Mouse (Mus musculus): ENCODE results near the gene Krtap31-2. TPM values are rescaled to one million over a fixed set of nuclear protein-coding genes. Genes with fewer than 3 reads are reported as not detected.

The Krtap31-2 gene
- not detected for total RNA-seq (2023)

DNA sequence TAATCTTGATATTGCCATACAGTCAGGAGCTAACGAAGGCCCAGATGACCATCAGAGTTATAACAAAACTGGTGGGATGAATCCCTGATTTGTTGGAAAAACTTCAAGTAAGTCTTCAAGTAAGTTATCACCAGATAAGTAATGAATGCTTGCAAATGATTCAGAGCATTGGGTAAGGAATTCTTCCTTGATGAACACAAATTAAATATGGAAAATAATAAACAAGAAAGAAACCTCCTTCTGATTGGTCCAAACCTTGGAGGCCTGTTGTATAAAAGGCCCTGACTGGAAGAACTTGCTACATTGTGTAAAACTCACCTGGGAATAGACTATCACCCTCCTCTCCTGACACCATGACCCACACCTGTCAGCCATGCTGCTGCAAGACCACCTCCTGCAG is at the start of gene Krtap31-2:
Gene Krtap31-2, plus strand, starts transcription at position 301 of the 400 bp plus-strand sequence.

DNA sequence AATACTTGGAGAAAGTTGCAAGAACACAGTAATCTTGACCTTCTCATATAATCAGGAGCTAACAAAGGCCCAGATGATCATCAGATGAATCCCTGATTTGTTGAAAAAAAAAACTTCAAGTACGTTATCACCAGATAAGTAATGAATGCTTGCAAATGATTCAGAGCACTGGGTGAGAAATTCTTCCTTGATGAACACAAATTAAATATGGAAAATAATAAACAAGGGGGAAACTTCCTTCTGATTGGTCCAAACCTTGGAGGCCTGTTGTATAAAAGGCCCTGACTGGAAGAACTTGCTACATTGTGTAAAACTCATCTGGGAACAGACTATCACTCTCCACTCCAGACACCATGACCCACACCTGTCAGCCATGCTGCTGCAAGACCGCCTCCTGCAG is 28.5 kb upstream of the Krtap31-2 start, which contains the start of gene Krtap31-1:
Gene Krtap31-1, plus strand, starts transcription at position 301 of the 400 bp plus-strand sequence.

DNA sequence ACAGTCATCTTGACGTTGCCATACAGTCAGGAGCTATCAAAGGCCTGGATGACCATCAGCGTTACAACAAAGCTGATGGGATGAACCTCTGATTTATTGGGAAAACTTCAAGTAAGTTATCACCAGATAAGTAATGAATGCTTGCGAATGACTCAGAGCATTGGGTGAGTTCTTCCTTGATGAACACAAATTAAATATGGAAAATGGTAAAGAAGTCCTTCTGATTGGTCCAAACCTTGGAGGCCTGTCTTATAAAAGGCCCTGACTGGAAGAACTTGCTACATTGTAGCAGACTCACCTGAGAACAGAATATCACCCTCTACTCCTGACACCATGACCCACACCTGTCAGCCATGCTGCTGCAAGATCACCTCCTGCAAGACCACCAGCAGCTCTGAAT is 21.6 kb upstream of the Krtap31-2 start, which contains the start of gene Gm11565:
Gene Gm11565, plus strand, starts transcription at position 301 of the 400 bp plus-strand sequence.

DNA sequence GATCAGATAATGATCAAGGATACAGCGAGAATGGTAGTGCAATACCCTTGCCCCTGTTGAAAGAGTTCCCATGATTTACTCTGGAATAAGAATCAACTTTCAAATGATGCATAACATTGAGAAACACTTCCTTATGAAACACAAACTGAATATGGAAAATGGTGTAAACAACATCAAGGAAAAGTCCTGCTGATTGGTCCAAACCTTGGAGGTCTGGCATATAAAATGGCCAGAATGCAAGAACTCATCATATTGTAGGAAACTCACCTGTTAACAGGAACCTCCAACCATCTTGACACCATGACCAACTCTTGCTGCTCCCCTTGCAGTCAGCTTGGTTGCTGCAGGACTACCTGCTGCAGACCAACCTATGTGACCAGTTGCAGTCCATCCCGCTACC is 12.1 kb downstream of the Krtap31-2 start, which contains the start of gene Krtap9-5:
Gene Krtap9-5, plus strand, starts transcription at position 301 of the 400 bp plus-strand sequence.

DNA sequence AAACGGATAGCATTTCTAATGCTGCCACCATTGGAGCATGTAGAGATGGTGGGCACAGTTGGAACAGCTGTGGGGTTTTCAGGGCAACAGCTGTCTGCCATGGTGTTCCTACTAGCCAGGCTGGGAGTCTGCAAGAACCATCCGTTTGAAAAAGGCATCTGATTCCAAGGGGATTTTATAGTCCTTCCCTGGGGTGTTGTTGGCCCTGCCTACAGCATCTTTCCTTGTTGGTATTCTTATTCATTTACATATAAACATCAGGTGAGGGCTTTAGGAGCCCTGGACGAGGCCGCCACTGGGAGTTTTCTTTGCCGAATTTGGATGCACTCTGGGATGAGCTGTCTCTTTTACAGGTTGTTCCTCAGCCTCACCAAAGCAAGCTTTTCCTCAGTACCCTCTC is 42.9 kb downstream of the Krtap31-2 start, which contains the start of gene Krtap29-1:
Gene Krtap29-1, minus strand, starts transcription at position 101 of the 400 bp plus-strand sequence.

DNA sequence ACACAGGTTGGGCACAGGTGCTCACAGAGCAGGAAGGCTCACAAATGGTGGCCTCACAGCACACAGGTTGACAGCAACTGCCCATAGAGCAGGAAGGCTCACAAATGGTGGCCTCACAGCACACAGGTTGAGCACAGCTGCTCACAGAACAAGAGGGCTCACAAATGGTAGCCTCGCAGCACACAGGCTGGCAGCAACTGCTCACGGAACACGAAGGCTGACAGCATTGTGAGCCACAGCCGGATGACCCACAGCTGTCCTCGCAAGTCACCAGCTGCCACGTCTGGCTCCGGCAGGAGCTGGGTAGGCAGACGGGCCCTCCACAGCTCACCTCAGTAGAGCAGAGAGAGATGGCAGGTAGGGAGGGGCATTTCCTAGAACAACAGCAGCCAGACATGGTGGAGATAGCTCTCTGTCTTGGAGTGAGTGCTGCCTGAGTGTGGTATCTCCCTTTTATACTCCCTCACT is 50.1 kb downstream of the Krtap31-2 start, which contains the start of gene Krtap16-1:
Gene Krtap16-1, minus strand, starts transcription at position 418 of the 468 bp plus-strand sequence.

Other genes with a start within 250 kb of the Krtap31-2 start
- gene Gm14190, start 245.6 kb upstream of the Krtap31-2 start, total RNA-seq (2023), result not detected
- gene Gm14180, start 202.0 kb upstream of the Krtap31-2 start, total RNA-seq (2023), result not detected
- gene Gm11595, start 163.4 kb upstream of the Krtap31-2 start, total RNA-seq (2023), result not detected
- gene Krtap4-8, start 155.6 kb upstream of the Krtap31-2 start, total RNA-seq (2023), result not detected
- gene Krtap4-9, start 151.1 kb upstream of the Krtap31-2 start, total RNA-seq (2023), result not detected
- gene Gm11596, start 142.8 kb upstream of the Krtap31-2 start, total RNA-seq (2023), result not detected
- gene Gm11569, start 137.4 kb upstream of the Krtap31-2 start, total RNA-seq (2023), result not detected
- gene Gm11554, start 131.8 kb upstream of the Krtap31-2 start, total RNA-seq (2023), result not detected
- not detected for gene Krtap4-13, start 126.4 kb upstream of the Krtap31-2 start, total RNA-seq (2023)
- not detected for gene Gm11564, start 120.6 kb upstream of the Krtap31-2 start, total RNA-seq (2023)
- gene 2300003K06Rik, start 98.2 kb upstream of the Krtap31-2 start, total RNA-seq (2023), result not detected
- gene Krtap4-16, start 84.7 kb upstream of the Krtap31-2 start, total RNA-seq (2023), result not detected
- not detected for gene Gm11568, start 78.4 kb upstream of the Krtap31-2 start, total RNA-seq (2023)
- gene Gm11559, start 71.8 kb upstream of the Krtap31-2 start, total RNA-seq (2023), result not detected
- gene Krtap9-1, start 62.9 kb upstream of the Krtap31-2 start, total RNA-seq (2023), result not detected
- not detected for gene Gm11567, start 57.1 kb upstream of the Krtap31-2 start, total RNA-seq (2023)
- gene Krtap31-1, start 28.4 kb upstream of the Krtap31-2 start, total RNA-seq (2023), result not detected
- gene Gm11565, start 21.5 kb upstream of the Krtap31-2 start, total RNA-seq (2023), result not detected
- not detected for gene Krtap9-5, start 12.2 kb downstream of the Krtap31-2 start, total RNA-seq (2023)
- gene Krtap29-1, start 42.8 kb downstream of the Krtap31-2 start, total RNA-seq (2023), result not detected
- not detected for gene Krtap16-1, start 50.3 kb downstream of the Krtap31-2 start, total RNA-seq (2023)
- gene Krtap17-1, start 57.7 kb downstream of the Krtap31-2 start, total RNA-seq (2023), result not detected
- gene Krt33a, start 79.9 kb downstream of the Krtap31-2 start, total RNA-seq (2023), result not detected
- not detected for gene Krt33b, start 93.6 kb downstream of the Krtap31-2 start, total RNA-seq (2023)
- not detected for gene Krt34, start 105.3 kb downstream of the Krtap31-2 start, total RNA-seq (2023)
- gene Krt31, start 114.3 kb downstream of the Krtap31-2 start, total RNA-seq (2023), result not detected
- gene Krt32, start 151.9 kb downstream of the Krtap31-2 start, total RNA-seq (2023), result not detected
- not detected for gene Krt35, start 159.9 kb downstream of the Krtap31-2 start, total RNA-seq (2023)
- not detected for gene Krt36, start 169.3 kb downstream of the Krtap31-2 start, total RNA-seq (2023)
- gene Krt13, start 185.3 kb downstream of the Krtap31-2 start, total RNA-seq (2023), result not detected
- not detected for gene Krt15, start 199.6 kb downstream of the Krtap31-2 start, total RNA-seq (2023)
- gene Krt19, start 212.4 kb downstream of the Krtap31-2 start, total RNA-seq (2023), result 4.8 TPM

Data from CD4-positive naive resting alpha-beta T cell, adult 57 days (primary cell).